Mouse (Mus musculus): ENCODE results near the gene Cmtm5. TPM values are rescaled to one million over a fixed set of nuclear protein-coding genes. Genes with fewer than 3 reads are reported as not detected.
"Not testable (repeated sequence)": the region's sequence is repeated elsewhere in the genome, so short reads cannot be mapped to it uniquely, and the experiment has no call there.

Cmtm5 gene
- polyA plus RNA-seq, 1 experiment from 2014 or later = 15.8 TPM

- Histone ChIP-seq H3K9ac (replicated peaks) (no peak overlapping the region), H3K36me3 (no peaks in the 10 kb centered on the region), H3K9me3 (replicated peaks) (no peaks in the 10 kb centered on the region), H3K4me3 (replicated peaks) (no peak overlapping the region), H3K4me2 (no peak overlapping the region), H3K27ac (replicated peaks) (no peak overlapping the region), H3K27me3 (replicated peaks) (no peaks in the 10 kb centered on the region), H3K4me1 (no peaks in the 10 kb centered on the region)
- no peak for ATAC-seq (ENCODE audit: low FRiP score)
- whole genome bisulfite sequencing = 91% methylated on average over 9 of the region's 9 CpGs
Observed at GRCm38 (mm10) chr14:54948781-54949180, 12.7 kb downstream of the Cmtm5 start.

- no peaks in the 10 kb centered on the region for H3K9me3 ChIP-seq (replicated peaks)
- no peak overlapping the region for H3K4me3 ChIP-seq (replicated peaks)
- no peak overlapping the region for H3K4me2 ChIP-seq
- H3K4me1 ChIP-seq = no peaks in the 10 kb centered on the region
- no peaks in the 10 kb centered on the region for H3K27me3 ChIP-seq (replicated peaks)
- no peak for ATAC-seq (ENCODE audit: low FRiP score)
- no peaks in the 10 kb centered on the region for H3K36me3 ChIP-seq
- H3K9ac ChIP-seq (replicated peaks) = no peak overlapping the region
- H3K27ac ChIP-seq (replicated peaks) = no peak overlapping the region
- 64% methylated on average over 12 of the region's 12 CpGs for WGBS
Observed at GRCm38 (mm10) chr14:54950493-54950892, 14.4 kb downstream of the Cmtm5 start.

GRCm38 (mm10) chr14:54951587-54951986 is 15.5 kb downstream of the Cmtm5 start:
- Histone ChIP-seq H3K27ac (replicated peaks) (no peak overlapping the region), H3K4me2 (no peak overlapping the region), H3K4me1 (no peaks in the 10 kb centered on the region), H3K4me3 (replicated peaks) (no peak overlapping the region), H3K9me3 (replicated peaks) (no peaks in the 10 kb centered on the region), H3K27me3 (replicated peaks) (no peaks in the 10 kb centered on the region), H3K9ac (replicated peaks) (no peak overlapping the region), H3K36me3 (no peaks in the 10 kb centered on the region)
- WGBS = 94% methylated on average over 6 of the region's 6 CpGs
- no peak for ATAC-seq (ENCODE audit: low FRiP score)

GRCm38 (mm10) chr14:54953664-54954206 is 17.7 kb downstream of the Cmtm5 start:
- Histone ChIP-seq H3K4me1 (no peaks in the 10 kb centered on the region), H3K27ac (replicated peaks) (no peak overlapping the region), H3K36me3 (no peaks in the 10 kb centered on the region), H3K9ac (replicated peaks) (no peak overlapping the region), H3K4me3 (replicated peaks) (no peak overlapping the region), H3K4me2 (no peak overlapping the region), H3K27me3 (replicated peaks) (no peaks in the 10 kb centered on the region), H3K9me3 (replicated peaks) (no peaks in the 10 kb centered on the region)
- WGBS = 88% methylated on average over 8 of the region's 8 CpGs
- no peak for ATAC-seq (ENCODE audit: low FRiP score)

- no peaks in the 10 kb centered on the region for H3K36me3 ChIP-seq
- no peak for ATAC-seq (ENCODE audit: low FRiP score)
- no peaks in the 10 kb centered on the region for H3K4me1 ChIP-seq
- no peak overlapping the region for H3K4me3 ChIP-seq (replicated peaks)
- no peak overlapping the region for H3K4me2 ChIP-seq
- 83% methylated on average over 3 of the region's 3 CpGs for WGBS
- H3K9ac ChIP-seq (replicated peaks) = no peak overlapping the region
- H3K9me3 ChIP-seq (replicated peaks) = no peaks in the 10 kb centered on the region
- no peaks in the 10 kb centered on the region for H3K27me3 ChIP-seq (replicated peaks)
- no peak overlapping the region for H3K27ac ChIP-seq (replicated peaks)
Observed at GRCm38 (mm10) chr14:54954474-54954873, 18.4 kb downstream of the Cmtm5 start.

DNA sequence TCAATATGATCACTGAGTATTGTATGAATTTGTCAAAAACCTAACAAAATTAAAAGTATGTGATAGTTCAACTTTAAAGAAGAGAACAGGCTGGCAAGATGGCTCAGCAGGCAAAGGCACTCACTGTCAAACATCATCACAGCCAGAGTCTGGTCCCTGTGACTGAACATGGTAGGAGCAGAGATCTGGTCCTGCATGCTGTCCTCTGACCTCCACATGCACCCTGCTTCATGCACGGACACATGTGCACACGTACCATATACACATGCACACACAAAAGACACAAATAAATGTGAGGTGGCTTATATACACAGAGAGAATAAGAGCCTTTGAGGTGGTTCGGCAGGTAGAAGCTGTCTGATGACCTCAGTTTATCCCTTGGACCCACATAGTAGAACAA is 19.4 kb downstream of the Cmtm5 start:
- 96% methylated on average over 3 of the region's 3 CpGs for WGBS
- Histone ChIP-seq H3K36me3 (no peaks in the 10 kb centered on the region), H3K27me3 (replicated peaks) (no peaks in the 10 kb centered on the region), H3K9ac (replicated peaks) (no peak overlapping the region), H3K27ac (replicated peaks) (no peak overlapping the region), H3K4me3 (replicated peaks) (no peak overlapping the region), H3K9me3 (replicated peaks) (no peaks in the 10 kb centered on the region), H3K4me2 (no peak overlapping the region), H3K4me1 (no peaks in the 10 kb centered on the region)
- ATAC-seq (ENCODE audit: low FRiP score) = no peak

DNA sequence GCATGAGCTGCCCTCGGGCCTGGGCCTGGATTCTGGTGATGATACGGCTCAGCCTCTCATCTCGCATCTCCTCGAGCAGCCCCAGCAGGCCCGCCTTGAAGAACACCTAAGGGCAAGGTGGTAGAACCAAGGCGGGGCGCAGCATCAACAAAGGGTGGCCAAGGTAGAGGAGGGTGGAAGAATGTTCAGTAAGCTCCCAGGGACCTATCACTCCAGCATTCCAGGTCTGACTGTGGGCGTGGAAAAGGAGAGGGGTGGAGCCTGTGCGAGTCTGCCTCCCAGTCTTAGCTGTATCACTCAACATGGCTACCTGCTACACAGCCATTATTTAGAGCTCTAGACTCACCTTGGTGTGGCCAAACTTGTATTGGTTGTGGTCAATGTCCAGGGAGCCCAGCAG is 20.5 kb downstream of the Cmtm5 start:
- WGBS = 90% methylated on average over 9 of the region's 9 CpGs

GRCm38 (mm10) chr14:54958503-54958902 is 22.4 kb downstream of the Cmtm5 start:
- no peaks in the 10 kb centered on the region for H3K9me3 ChIP-seq (replicated peaks)
- no peaks in the 10 kb centered on the region for H3K4me1 ChIP-seq
- H3K36me3 ChIP-seq = no peaks in the 10 kb centered on the region
- no peak for ATAC-seq (ENCODE audit: low FRiP score)
- no peaks in the 10 kb centered on the region for H3K27me3 ChIP-seq (replicated peaks)
- H3K4me3 ChIP-seq (replicated peaks) = no peak overlapping the region
- H3K9ac ChIP-seq (replicated peaks) = no peak overlapping the region
- H3K27ac ChIP-seq (replicated peaks) = no peak overlapping the region
- H3K4me2 ChIP-seq = no peak overlapping the region
- 82% methylated on average over 4 of the region's 4 CpGs for WGBS

More for the DNA sequence above, 20.5 kb downstream of the Cmtm5 start:
- Histone ChIP-seq H3K4me3 (replicated peaks) (no peak overlapping the region), H3K36me3 (no peaks in the 10 kb centered on the region), H3K27ac (replicated peaks) (no peak overlapping the region), H3K9ac (replicated peaks) (no peak overlapping the region), H3K9me3 (replicated peaks) (no peaks in the 10 kb centered on the region), H3K4me2 (no peak overlapping the region), H3K27me3 (replicated peaks) (no peaks in the 10 kb centered on the region), H3K4me1 (no peaks in the 10 kb centered on the region)
- no peak for ATAC-seq (ENCODE audit: low FRiP score)

DNA sequence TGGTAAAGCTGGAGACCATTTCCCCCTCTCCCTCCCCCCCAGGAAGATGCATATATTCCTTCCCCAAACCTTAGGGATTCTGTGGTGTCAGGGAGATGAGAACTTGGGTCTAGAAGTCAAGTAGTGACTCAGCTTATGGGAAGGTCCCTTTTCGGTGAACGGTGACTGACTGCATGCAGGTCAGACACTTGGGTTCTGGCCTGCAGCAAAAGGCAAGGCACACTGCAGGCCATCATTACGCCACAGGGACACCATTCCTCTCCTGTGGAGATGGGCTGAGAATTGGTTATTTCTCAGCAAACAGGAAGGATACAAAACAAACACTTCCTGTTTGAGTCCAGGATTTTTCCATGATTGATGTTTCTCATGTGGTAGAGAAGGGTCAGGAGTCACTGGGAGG is 23.1 kb downstream of the Cmtm5 start:
- Histone ChIP-seq H3K9me3 (replicated peaks) (no peaks in the 10 kb centered on the region), H3K4me1 (no peaks in the 10 kb centered on the region), H3K4me3 (replicated peaks) (no peak overlapping the region), H3K36me3 (no peaks in the 10 kb centered on the region), H3K27me3 (replicated peaks) (no peaks in the 10 kb centered on the region), H3K27ac (replicated peaks) (no peak overlapping the region), H3K9ac (replicated peaks) (no peak overlapping the region), H3K4me2 (no peak overlapping the region)
- ATAC-seq (ENCODE audit: low FRiP score) = no peak
- 96% methylated on average over 3 of the region's 3 CpGs for WGBS

DNA sequence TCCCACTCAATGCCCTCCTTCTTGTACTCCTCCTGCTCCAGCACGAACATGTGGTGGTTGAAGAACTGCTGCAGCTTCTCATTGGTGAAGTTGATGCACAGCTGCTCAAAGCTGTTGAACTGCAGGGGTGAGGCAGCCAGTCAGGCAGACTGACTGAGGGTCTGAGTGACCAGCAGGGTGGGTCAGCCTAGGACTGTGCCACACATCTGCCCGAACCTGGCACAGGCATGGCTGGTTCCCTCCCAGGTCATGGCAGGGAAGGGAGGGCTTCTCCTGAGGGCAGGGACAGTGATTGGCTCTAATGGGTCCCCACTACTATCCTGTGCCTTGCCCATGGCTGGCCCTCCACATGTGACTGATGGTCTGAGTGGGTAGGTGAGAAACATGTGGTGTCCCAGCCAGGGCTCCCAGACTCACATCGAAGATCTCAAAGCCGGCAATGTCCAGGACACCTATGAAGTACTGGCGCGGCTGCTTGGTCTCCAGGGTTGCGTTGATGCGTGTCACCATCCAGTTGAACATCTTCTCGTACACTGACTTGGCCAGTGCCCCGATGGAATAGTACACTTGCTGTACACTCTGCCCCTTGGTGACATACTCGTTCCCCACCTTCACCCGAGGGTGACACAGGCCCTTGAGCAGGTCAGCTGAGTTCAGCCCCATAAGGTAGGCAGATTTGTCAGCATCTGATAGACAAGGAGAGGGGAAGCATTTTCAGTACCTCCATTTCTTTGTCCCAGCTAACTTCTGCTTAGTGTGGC is 24.0 kb downstream of the Cmtm5 start:
- not testable (repeated sequence) for H3K4me2 ChIP-seq; ATAC-seq (ENCODE audit: low FRiP score); H3K27me3 ChIP-seq (replicated peaks); H3K9ac ChIP-seq (replicated peaks); H3K9me3 ChIP-seq (replicated peaks); H3K27ac ChIP-seq (replicated peaks); H3K4me1 ChIP-seq; H3K4me3 ChIP-seq (replicated peaks); H3K36me3 ChIP-seq
- WGBS = 96% methylated on average over 12 of the region's 12 CpGs

GRCm38 (mm10) chr14:54960769-54961168 is 24.7 kb downstream of the Cmtm5 start:
- ATAC-seq (ENCODE audit: low FRiP score) = no peak
- H3K9me3 ChIP-seq (replicated peaks) = no peaks in the 10 kb centered on the region
- H3K4me2 ChIP-seq = no peak overlapping the region
- no peaks in the 10 kb centered on the region for H3K4me1 ChIP-seq
- no peaks in the 10 kb centered on the region for H3K27me3 ChIP-seq (replicated peaks)
- H3K4me3 ChIP-seq (replicated peaks) = no peak overlapping the region
- 74% methylated on average over 10 of the region's 10 CpGs for WGBS
- H3K27ac ChIP-seq (replicated peaks) = no peak overlapping the region
- H3K9ac ChIP-seq (replicated peaks) = no peak overlapping the region
- no peaks in the 10 kb centered on the region for H3K36me3 ChIP-seq

- H3K4me1 ChIP-seq = no peaks in the 10 kb centered on the region
- no peak overlapping the region for H3K9ac ChIP-seq (replicated peaks)
- H3K36me3 ChIP-seq = no peaks in the 10 kb centered on the region
- WGBS = 87% methylated on average over 5 of the region's 5 CpGs
- ATAC-seq (ENCODE audit: low FRiP score) = no peak
- no peak overlapping the region for H3K27ac ChIP-seq (replicated peaks)
- H3K4me2 ChIP-seq = no peak overlapping the region
- no peaks in the 10 kb centered on the region for H3K9me3 ChIP-seq (replicated peaks)
- no peaks in the 10 kb centered on the region for H3K27me3 ChIP-seq (replicated peaks)
- no peak overlapping the region for H3K4me3 ChIP-seq (replicated peaks)
Observed at GRCm38 (mm10) chr14:54961487-54961886, 25.4 kb downstream of the Cmtm5 start.

Data from neural tube, embryonic 15.5 days (tissue).